Mouse (Mus musculus) megakaryocyte, embryonic 14.5 days (primary cell): ENCODE measurements around the gene Ccdc24.

Source experiments
- FLI1 ChIP-seq: IDR thresholded peaks from 2 replicates; pipeline ENCODE4 v1.6.1; 2012; ENCODE audit warnings: low read length, inconsistent platforms, mixed read lengths
- GATA1 ChIP-seq: IDR thresholded peaks from 3 replicates; pipeline ENCODE4 v1.6.1; 2012; ENCODE audit warnings: mixed read lengths, low read length, inconsistent platforms, borderline replicate concordance

DNA sequence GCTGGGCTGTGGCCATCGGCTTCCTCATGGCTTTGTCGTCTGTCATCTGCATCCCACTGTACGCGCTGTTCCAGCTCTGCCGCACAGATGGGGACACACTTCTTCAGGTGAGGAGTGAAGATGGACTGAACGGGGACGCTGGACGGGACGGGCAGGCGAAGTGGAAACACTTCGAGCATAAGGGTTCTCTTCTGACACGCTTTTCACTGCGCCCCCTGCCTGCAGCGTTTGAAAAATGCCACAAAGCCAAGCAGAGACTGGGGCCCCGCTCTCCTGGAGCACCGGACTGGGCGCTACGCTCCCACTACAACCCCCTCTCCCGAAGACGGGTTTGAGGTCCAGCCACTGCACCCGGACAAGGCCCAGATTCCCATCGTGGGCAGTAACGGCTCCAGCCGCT, 4.5 kb downstream of the Ccdc24 start:
- TF ChIP-seq GATA1 (no peak), FLI1 (no peak)
